Mouse (Mus musculus) lung, embryonic 16.5 days (tissue): ENCODE measurements around the gene Ncan. TPM values are rescaled to one million over a fixed set of nuclear protein-coding genes. Genes with fewer than 3 reads are reported as not detected.

Source experiments
- ATAC-seq: fragments of 200-750 bp; cut with Nextera tagmentation; 2 replicates; pipeline ENCODE4 v1.8.0; 2017; ENCODE audit warnings: low read depth, mild to moderate bottlenecking, moderate library complexity
- H3K27ac ChIP-seq: fragments of 300-500 bp; sonication (generic); 2 replicates; pipeline ENCODE4 v1.5.1; 2014; ENCODE audit warnings: mild to moderate bottlenecking, control low read depth, low read length
- H3K27me3 ChIP-seq: fragments of 300-500 bp; sonication (generic); 2 replicates; pipeline ENCODE4 v1.6.1; 2014; ENCODE audit warnings: low read depth, low read length, mixed read lengths; ENCODE audit not compliant: control insufficient read depth, insufficient read depth
- H3K36me3 ChIP-seq: fragments of 300-500 bp; sonication (generic); 2 replicates; pipeline ENCODE4 v1.6.1; 2014; ENCODE audit warnings: low read length; ENCODE audit not compliant: control insufficient read depth, insufficient read depth
- H3K4me1 ChIP-seq: fragments of 300-500 bp; sonication (generic); replicated peaks from 2 replicates; pipeline ENCODE4 v1.6.1; 2014; ENCODE audit warnings: low read length, mixed read lengths; ENCODE audit not compliant: control insufficient read depth, insufficient read depth
- H3K4me2 ChIP-seq: fragments of 300-500 bp; sonication (generic); 2 replicates; pipeline ENCODE4 v1.6.1; 2014; ENCODE audit warnings: low read depth, low read length, control low read depth
- H3K4me3 ChIP-seq: fragments of 300-500 bp; sonication (generic); 2 replicates; pipeline ENCODE4 v1.5.1; 2014; ENCODE audit warnings: mild to moderate bottlenecking, low read length, control low read depth
- H3K9ac ChIP-seq: fragments of 300-500 bp; sonication (generic); 2 replicates; pipeline ENCODE4 v1.6.1; 2014; ENCODE audit warnings: low read length, control low read depth
- H3K9me3 ChIP-seq: fragments of 300-500 bp; sonication (generic); 2 replicates; pipeline ENCODE4 v1.6.1; 2016; ENCODE audit warnings: low read length; ENCODE audit not compliant: control insufficient read depth
- WGBS: fragments of 180-500 bp; shearing (Covaris S2); extraction: QIAGEN DNeasy Blood & Tissue Kit; methylation state at CpG from one replicate; pipeline ENCODE4 v1.1.7; 2014; 5-methylcytosine and 5-hydroxymethylcytosine counted together
- polyA plus RNA-seq: library from polyadenylated mRNA; unstranded; fragments of >200 nt; fragmentation: Nextera tagmentation; extraction: Ambion mirVana; gene quantifications from 2 replicates; pipeline ENCODE4 v1.2.1, GENCODE M21; 2015

The Ncan gene
- polyA plus RNA-seq, 1 experiment from 2014 or later: 0.21 TPM

DNA sequence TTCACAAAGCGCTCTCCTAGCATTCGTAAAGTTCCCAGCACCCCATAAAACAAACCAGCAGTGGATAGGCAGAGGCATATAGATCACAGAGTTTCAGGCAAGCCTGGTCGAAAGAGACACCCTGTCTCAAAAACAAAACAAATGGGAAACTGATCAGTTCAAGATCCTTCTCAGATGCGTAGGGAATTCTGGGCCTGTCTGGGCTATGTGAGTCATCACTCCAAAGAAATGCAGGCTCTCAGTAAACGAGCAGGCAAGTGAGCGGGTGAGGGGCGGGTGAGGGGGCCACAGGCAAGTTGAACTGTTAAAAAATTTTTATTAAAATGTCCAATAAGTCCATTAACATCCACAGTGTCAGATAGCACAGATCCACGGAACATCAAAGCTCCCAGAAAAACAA lies 27.9 kb downstream of the Ncan start:
- 46% methylated on average over 8 of the region's 8 CpGs for WGBS
- Histone ChIP-seq H3K4me1 (peaks cover 3% of the 10 kb centered on the region; the same call in 1 of the 2 replicates), H3K4me3 (no peak overlapping the region), H3K36me3 (no peaks in the 10 kb centered on the region), H3K27ac (no peak overlapping the region), H3K27me3 (peaks cover 32% of the 10 kb centered on the region), H3K9me3 (0 out of 2 replicates have a peak, but pooled peaks cover 3% of the 10 kb centered on the region), H3K4me2 (no peak overlapping the region), H3K9ac (no peak overlapping the region)
- no peak for ATAC-seq

DNA sequence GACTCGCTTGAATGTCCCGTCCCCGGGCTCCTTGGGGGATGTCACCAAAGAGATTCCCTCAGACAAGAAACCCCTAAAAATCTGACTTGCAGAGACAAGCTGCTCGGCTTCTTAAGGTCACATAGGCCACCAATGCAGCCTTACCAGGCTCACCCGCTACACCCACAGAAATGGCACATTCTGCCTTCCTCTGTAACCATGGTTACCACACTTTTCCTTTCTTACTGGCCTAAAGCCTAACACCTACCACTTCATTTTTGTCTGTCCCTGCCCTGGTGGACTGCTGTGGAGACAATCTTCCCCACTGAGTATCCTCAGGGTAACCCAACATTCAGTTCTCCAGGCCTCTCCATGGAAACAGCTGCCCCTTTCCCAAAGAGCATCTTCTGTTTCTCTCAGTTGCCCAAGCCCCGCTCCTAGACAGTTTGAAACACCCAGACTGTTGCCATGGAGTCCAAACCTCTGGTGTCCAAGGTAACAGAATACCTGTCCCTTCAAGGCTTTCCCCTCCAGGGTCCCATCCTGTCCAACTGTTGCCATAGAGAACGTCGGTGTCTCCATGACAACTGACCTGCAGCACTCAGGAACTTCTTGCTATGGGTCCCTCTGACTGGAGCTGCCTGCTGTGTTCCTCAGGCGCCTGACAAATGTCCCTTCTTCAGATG lies 31.2 kb downstream of the Ncan start:
- no peaks in the 10 kb centered on the region for H3K9me3 ChIP-seq
- peaks cover 65% of the 10 kb centered on the region for H3K27me3 ChIP-seq
- no peak overlapping the region for H3K4me3 ChIP-seq
- WGBS: 50% methylated on average over 9 of the region's 9 CpGs
- H3K9ac ChIP-seq: no peak overlapping the region
- no peaks in the 10 kb centered on the region for H3K36me3 ChIP-seq
- no peak overlapping the region for H3K27ac ChIP-seq
- H3K4me1 ChIP-seq: peaks cover 3% of the 10 kb centered on the region; the same call in 1 of the 2 replicates
- no peak for ATAC-seq
- no peak overlapping the region for H3K4me2 ChIP-seq

DNA sequence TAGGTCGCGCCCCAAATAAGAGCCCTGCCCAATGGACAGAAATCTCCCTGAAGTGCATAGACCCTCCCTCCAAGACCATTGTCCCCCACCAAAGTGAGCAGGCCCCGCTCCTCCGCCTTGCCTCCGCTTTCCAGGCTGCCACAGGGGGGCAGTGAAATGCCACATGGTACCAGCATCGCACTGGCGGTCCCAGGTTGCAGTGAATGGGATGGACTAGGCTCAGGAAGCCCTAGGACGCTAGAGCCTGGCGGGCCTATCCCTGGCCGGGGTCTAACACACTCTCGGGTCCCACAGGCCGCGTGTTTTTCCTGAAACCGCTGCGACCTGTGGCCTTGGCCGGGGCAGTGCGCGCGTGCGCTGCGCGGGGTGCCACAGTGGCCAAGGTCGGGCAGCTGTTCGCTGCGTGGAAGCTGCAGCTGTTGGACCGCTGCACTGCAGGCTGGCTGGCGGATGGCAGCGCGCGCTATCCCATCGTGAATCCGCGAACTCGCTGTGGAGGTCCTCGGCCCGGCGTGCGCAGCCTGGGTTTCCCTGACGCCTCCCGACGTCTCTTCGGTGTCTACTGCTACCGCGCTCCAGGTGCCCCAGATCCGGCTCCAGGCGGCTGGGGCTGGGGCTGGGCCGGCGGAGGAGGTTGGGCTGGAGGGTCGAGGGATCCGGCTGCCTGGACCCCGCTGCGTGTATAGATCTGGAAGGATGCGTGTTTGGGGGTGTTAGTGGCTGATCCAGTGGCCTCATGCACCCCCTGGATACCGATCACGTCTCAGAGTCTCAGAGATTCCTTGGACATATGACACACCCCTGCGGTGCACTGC lies 32.6 kb downstream of the Ncan start:
- Histone ChIP-seq H3K4me3 (peak overlapping the region; percentile 31), H3K27ac (no peak overlapping the region), H3K9ac (no peak overlapping the region), H3K27me3 (peaks cover 79% of the 10 kb centered on the region), H3K9me3 (no peaks in the 10 kb centered on the region), H3K4me1 (peaks cover 12% of the 10 kb centered on the region), H3K36me3 (no peaks in the 10 kb centered on the region), H3K4me2 (peak overlapping the region; percentile 42)
- peak; percentile 68 for ATAC-seq
- 4% methylated on average over 54 of the region's 56 CpGs for whole genome bisulfite sequencing

- H3K4me3 ChIP-seq: no peak overlapping the region
- H3K9ac ChIP-seq: no peak overlapping the region
- no peaks in the 10 kb centered on the region for H3K9me3 ChIP-seq
- 5% methylated on average over 7 of the region's 7 CpGs for WGBS
- H3K36me3 ChIP-seq: no peaks in the 10 kb centered on the region
- no peak overlapping the region for H3K27ac ChIP-seq
- ATAC-seq: no peak
- peaks cover 13% of the 10 kb centered on the region for H3K4me1 ChIP-seq
- no peak overlapping the region for H3K4me2 ChIP-seq
- H3K27me3 ChIP-seq: peaks cover 86% of the 10 kb centered on the region
These were observed 33.4 kb downstream of the Ncan start for GRCm38 (mm10) chr8:70087237-70087636.

- WGBS: 31% methylated on average over 1 of the region's 1 CpGs
- Histone ChIP-seq H3K4me1 (peaks cover 13% of the 10 kb centered on the region), H3K4me2 (no peak overlapping the region), H3K4me3 (no peak overlapping the region), H3K9ac (no peak overlapping the region), H3K9me3 (no peaks in the 10 kb centered on the region), H3K27me3 (peaks cover 91% of the 10 kb centered on the region), H3K27ac (no peak overlapping the region), H3K36me3 (no peaks in the 10 kb centered on the region)
- ATAC-seq: no peak
These were observed 34.5 kb downstream of the Ncan start for GRCm38 (mm10) chr8:70086151-70086550.

DNA sequence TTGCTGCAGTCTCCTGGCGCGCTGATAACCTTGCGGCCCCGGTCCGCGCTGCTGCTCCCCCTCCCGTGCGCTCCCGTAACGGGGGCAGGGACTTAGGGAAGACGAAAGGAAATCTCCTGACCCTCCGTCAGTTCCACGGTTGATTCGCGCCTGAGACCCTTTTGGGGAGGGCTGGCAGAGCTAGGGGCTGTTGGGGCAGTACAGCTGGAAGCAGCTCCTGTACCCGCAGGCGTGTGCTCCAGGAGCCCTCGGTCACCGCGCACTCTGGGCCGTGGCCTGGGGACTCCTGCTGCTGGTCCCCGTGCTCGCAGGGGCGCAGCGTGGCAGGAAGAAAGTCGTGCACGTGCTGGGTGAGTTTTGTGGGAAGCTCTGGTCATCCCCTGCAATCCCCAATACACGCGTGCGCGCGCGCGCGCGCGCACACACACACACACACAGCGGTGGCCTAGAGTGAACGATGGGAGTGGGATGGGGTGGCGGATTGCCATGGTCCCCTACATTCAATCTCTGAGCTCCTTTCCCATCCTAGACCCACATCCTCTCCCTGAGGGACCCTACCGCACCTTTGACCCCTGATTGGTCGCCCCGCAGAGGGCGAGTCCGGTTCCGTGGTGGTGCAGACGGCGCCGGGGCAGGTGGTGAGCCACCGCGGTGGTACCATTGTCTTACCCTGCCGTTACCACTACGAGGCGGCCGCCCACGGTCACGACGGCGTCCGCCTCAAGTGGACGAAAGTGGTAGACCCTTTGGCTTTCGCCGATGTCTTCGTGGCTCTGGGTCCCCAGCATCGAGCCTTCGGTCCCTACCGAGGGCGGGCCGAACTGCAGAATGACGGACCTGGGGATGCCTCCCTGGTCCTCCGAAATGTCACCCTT lies 36.2 kb downstream of the Ncan start:
- Histone ChIP-seq H3K27ac (no peak overlapping the region), H3K4me3 (peak overlapping the region; percentile 36), H3K4me1 (peaks cover 13% of the 10 kb centered on the region), H3K27me3 (peaks cover 75% of the 10 kb centered on the region), H3K36me3 (no peaks in the 10 kb centered on the region), H3K9ac (no peak overlapping the region), H3K4me2 (peak overlapping the region; percentile 49), H3K9me3 (no peaks in the 10 kb centered on the region)
- 2% methylated on average over 71 of the region's 71 CpGs for WGBS
- no peak for ATAC-seq

DNA sequence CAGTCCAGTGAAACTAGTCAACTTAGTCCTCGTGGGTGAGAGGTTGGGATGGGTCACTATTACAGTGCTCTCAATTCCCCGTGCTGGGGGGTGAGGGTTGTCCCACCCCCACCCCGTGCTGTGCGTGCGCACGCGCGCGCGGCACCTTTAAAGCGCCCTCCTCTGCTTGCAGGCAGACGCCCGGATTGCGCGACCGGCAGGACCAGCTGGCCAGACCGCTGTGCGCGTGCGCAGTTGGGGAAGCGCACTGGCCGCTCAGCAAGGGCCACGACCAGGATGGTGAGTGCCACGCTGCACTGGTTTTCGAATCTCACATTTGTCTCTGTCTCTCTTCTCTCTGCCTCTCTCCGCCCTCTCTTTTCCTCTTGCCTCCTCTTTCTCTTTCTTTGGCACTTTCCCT lies 37.4 kb downstream of the Ncan start, which contains the start of gene Hapln4:
Gene Hapln4 (plus strand): TSS at position 173 of the 400 bp plus-strand sequence.
- Histone ChIP-seq H3K27me3 (peaks cover 64% of the 10 kb centered on the region), H3K4me3 (peak within 1 kb of the TSS; percentile 36), H3K9me3 (no peaks in the 10 kb centered on the region), H3K4me2 (peak within 1 kb of the TSS; percentile 49), H3K9ac (no peak within 1 kb of the TSS), H3K4me1 (peaks cover 13% of the 10 kb centered on the region), H3K36me3 (no peaks in the 10 kb centered on the region), H3K27ac (no peak within 1 kb of the TSS)
- WGBS: 2% methylated on average over 26 of the region's 26 CpGs
- ATAC-seq: 0 out of 2 replicates have a peak, but pooled peaks have one; percentile 10

DNA sequence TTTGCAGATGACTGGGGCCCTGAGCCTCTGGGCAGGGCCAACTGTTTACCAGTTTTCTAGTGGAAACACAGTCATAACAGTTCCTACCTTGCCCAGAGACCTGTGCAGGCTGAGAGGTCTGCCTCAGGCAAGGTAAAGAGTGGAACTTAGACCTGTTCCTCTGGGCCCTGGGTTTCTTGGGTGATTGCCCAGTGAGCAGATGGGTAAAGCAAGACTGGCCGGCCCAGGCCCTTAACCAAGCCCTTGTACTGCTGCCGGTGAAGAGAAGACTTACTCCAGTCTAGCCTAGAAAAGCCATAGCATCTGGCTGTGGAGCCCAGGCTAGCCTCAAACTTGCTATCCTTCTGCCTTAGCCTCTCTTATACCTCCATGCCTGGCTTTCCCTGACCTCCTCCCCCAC lies 38.7 kb downstream of the Ncan start:
- no peak overlapping the region for H3K4me3 ChIP-seq
- no peak overlapping the region for H3K27ac ChIP-seq
- peaks cover 51% of the 10 kb centered on the region for H3K27me3 ChIP-seq
- H3K9ac ChIP-seq: no peak overlapping the region
- H3K4me1 ChIP-seq: peaks cover 10% of the 10 kb centered on the region
- WGBS: 91% methylated on average over 2 of the region's 2 CpGs
- ATAC-seq: no peak
- H3K4me2 ChIP-seq: no peak overlapping the region
- no peaks in the 10 kb centered on the region for H3K36me3 ChIP-seq
- H3K9me3 ChIP-seq: no peaks in the 10 kb centered on the region

- WGBS: 43% methylated on average over 1 of the region's 1 CpGs
- peaks cover 9% of the 10 kb centered on the region for H3K4me1 ChIP-seq
- peaks cover 15% of the 10 kb centered on the region for H3K36me3 ChIP-seq
- H3K27ac ChIP-seq: no peak overlapping the region
- H3K9me3 ChIP-seq: no peaks in the 10 kb centered on the region
- no peaks in the 10 kb centered on the region for H3K27me3 ChIP-seq
- no peak overlapping the region for H3K4me3 ChIP-seq
- ATAC-seq: no peak
- H3K4me2 ChIP-seq: no peak overlapping the region
- no peak overlapping the region for H3K9ac ChIP-seq
These were observed 47.0 kb downstream of the Ncan start for GRCm38 (mm10) chr8:70073682-70074081.
